Mouse (Mus musculus): ENCODE measurements around the gene Bpnt1.
"Not testable (repeated sequence)": the region's sequence is repeated elsewhere in the genome, so short reads cannot be mapped to it uniquely, and the experiment has no call there.

Gene Bpnt1

DNA sequence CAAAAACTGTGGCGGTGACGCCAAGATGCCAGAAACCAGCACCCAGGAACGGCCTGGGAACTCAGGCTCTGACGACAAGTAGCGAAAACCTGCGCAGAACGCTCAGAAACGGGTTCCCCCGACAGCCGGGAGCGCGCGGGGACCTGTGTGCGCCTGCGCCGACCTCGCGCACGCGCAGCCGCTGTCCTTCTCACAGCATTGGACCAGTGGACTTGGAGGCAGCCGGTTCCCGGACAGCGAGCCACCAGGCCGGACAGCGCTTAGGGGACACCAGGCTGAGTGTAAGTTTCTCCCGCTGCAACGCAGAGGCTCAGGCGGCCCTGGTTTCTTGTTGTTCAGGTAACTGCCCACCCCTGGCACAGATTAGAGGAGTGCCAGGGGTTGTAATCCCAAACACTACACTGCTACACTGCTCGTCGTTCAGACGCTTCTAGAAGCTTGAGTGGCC is at the start of gene Bpnt1:
Bpnt1 (plus strand) TSS at position 167 of the 448 bp plus-strand sequence.
- DNase-seq (ENCODE audit: low spot score): peak; percentile 87

DNA sequence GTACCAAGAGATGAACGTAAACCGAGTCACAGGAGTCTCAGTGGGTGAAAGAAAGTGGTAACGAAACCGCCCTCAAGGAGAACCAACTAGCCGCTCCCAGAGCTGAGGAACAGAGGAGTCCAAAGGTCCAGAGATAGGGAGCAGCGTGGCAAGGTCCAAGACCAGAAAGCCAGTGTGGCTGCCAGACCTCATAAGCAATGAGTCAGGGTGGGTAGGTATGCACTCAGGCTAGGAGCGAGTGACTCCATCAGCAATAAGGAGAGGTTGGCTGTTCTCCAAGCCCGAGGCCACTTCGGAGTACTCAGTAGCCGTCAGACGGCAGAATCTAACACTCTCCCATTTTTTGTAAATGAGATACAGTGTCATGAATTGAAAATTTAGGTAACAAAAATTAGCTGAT is 49.1 kb upstream of the Bpnt1 start:
- DNase-seq (ENCODE audit: low spot score): no peak

DNA sequence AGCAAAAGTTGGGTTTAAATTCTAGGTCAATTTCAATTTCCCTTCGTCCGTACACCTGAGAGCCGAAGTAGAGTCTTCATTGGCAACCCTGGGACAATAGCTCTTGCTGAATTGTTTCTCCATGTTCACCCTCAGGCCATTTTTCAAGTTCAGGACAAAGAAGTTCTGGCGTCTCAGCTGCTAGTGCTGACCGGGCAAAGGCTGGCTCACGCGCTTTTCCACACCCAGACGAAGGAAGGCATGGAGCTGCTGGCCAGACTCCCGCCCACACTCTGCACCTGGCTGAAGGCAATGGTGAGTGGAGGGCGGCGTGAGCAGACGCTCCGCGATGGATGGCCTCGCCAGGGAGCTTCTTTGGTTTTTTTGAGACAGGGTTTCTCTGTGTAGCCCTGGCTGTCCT is 48.7 kb upstream of the Bpnt1 start:
- no peak for DNase-seq (ENCODE audit: low spot score)

DNA sequence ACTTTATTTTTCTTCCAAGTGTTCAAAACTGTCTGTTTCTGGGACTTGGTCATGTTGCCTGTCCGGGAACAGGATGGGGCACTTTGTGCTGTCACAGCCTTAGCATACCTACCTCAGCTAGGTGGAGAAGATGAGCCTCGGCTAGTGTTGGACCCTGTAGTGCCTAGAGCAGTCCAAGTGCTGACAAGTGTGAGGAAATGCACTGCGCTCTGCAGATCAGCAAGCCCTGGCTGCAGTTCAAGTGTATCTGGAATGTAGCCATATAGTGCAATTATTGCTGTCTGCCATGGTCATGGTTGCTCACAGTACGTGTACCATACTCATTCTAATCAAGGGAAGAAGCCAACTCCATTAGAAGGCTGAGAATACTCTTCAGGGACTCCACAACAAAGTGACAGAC is 47.2 kb upstream of the Bpnt1 start:
- DNase-seq (ENCODE audit: low spot score): peak; percentile 44

GRCm38 (mm10) chr1:185285171-185285570 is 46.8 kb upstream of the Bpnt1 start:
- no peak for DNase-seq (ENCODE audit: low spot score)

DNA sequence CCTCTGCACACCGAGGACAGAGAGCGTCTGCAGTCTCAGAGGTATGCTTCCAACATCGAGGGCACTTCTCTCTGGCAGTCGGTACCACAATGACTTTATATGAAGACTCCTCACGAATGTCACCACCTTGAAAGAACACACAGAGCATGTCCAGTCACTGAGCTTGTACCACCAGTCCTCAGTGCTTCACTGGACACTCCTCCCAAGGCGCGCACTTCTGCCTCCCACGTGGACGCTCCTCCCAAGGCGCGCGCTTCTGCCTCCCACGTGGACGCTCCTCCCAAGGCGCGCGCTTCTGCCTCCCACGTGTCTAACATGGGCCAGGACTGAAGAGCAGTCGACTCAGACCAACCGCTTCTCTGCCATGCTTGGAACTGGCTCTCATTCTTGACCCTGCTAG is 44.9 kb upstream of the Bpnt1 start:
- no peak for DNase-seq (ENCODE audit: low spot score)

GRCm38 (mm10) chr1:185289231-185289630 is 42.7 kb upstream of the Bpnt1 start:
- DNase-seq (ENCODE audit: low spot score): no peak

DNA sequence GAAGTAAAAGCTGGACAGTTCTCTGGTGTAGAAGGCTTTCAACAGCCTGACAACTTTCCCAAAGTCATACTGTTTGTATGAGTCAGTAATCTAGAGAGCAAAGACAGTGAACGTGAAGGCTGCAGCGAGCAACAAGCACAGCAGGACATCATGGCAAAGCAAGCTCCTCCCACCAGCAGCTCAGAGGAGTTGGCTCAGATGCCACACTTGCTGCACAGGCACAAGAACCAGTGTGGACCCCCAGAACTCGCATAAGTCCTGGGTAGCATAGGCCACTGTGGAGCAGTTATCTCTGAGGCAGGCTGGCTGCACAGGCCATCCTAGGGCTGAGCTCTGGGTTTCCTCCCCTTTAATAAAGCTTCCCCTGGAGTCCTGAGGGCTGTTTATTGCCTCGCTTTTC is 40.6 kb upstream of the Bpnt1 start:
- no peak for DNase-seq (ENCODE audit: low spot score)

DNA sequence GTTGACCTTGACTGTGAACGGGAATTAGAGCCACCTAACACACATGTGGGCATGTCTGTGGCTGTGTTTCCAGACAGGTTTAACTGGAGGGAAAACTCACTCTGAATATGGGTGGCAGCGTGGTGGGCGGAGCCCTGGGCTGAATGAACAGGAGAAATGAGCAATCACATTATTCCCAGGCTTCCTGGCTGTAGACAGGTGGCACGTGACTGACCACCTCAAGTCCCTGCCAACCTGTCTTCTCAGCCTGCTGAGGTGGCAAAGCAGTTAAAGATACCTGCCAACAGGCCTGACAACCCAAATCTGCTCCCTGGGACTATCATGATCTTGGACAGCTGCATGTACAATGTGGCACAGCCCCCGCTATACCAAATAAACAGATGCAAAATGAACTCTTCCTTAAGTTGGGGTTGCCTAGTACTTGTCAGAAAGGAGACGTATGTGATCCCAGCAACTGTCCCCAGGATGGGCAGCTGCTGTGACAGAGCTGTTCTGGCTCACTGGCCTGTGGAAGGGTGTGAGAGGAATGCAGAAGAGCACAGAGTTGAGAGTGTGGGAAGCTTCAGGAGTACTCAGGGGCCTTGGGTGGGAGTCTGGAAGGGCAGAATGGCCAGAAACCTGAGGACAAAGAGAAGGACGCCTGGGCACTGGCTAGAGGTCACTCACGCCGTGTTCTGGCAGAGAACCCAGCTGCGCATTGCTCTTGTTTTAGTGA is 39.1 kb upstream of the Bpnt1 start:
- no peak for DNase-seq (ENCODE audit: low spot score)

DNA sequence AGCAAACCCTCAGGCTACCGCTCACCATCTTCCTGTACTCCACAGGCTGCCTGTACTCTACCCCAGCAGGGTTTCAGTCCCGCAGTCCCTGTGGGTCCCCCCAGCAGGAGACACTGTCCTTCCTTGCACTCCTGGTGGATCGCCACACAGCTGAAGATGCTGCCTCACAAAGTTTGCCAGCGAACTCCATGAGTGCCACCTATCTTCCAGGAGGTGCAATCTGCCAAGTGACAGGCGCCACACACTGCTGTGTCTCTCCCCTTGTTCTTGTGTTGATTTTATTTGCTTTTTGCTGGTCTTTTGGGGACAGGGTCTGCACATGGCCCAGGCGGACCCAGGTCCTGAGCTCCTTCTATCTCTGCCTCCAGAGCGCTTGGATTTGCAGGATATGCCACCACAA is 35.1 kb upstream of the Bpnt1 start:
- DNase-seq (ENCODE audit: low spot score): no peak

GRCm38 (mm10) chr1:185298496-185298895 is 33.5 kb upstream of the Bpnt1 start:
- DNase-seq (ENCODE audit: low spot score): no peak

DNA sequence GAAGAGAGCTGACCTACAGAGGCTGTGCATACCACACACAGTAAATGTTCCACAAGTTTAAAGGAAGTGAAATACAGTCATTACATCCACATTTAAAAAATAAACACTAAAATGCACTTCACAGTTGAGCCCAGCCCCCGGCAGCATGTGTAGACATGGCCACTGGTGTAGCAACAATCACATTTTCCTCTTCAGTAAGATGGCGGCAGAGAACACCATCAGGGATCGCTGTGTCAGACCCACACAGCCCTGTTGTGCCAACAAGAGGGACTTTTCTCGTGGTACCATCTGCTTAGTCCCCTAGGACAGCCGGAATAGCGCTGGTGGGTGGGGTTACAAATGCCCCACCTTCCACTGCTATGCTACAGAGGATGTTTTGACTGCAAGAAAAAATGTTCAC is 29.1 kb upstream of the Bpnt1 start:
- DNase-seq (ENCODE audit: low spot score): no peak

DNA sequence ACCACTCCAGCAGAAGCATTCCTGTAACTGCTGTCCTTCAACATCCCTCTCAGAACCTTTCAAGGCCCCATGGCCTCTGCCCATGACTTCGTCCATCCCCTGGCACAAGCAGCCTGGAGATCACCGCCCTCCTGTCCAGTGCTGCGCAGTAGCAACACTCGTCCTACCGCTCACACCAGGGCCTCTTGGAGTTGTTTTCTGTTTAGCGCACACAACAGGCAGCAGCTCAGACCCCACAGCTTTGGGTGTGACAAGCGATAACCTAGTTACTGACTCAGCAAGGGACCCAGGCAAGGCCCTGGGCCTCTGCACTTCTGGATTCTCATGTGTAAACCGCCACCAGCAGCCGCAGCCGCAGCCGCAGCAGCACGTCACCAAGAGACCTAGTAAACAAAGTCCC is 25.1 kb upstream of the Bpnt1 start:
- no peak for DNase-seq (ENCODE audit: low spot score)

DNA sequence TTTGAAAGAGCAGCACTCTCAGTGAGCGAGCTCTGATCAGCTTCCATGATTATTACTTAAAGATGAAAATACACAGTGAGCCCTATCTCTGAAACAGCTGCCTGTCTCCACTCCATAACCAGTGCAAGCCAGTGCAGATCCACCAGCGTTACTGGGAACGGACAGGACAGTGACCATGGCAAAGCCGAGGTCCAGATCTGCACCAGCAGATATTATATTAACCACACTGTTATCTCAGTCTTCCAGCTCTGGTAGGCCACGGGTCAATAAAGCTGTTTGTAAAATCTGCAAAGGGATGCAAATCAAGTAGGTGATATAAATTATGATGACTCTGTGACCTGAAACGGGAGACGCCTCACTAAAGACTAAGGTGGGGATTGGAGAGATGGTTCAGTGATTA is 24.3 kb upstream of the Bpnt1 start:
- no peak for DNase-seq (ENCODE audit: low spot score)

DNA sequence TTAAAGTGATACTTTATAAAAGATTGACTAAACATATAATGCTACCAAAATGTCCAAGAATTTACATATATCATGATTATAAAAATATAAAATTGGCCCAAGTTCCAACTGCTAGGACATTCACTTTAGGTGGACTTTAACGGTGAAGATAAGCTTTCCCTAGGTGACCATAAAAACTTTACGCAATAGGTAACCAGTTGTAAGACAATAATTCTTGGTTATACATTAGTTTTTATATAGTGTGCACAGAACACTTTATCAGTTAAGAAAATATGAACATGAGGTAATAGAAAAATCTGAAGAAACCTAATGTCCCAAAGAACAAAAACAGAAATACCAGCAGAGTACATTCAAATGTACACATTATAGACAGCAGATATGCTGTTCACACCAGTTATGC is 23.6 kb upstream of the Bpnt1 start:
- no peak for DNase-seq (ENCODE audit: low spot score)

- no peak for DNase-seq (ENCODE audit: low spot score)
Observed at GRCm38 (mm10) chr1:185308908-185309307, 23.0 kb upstream of the Bpnt1 start.

DNA sequence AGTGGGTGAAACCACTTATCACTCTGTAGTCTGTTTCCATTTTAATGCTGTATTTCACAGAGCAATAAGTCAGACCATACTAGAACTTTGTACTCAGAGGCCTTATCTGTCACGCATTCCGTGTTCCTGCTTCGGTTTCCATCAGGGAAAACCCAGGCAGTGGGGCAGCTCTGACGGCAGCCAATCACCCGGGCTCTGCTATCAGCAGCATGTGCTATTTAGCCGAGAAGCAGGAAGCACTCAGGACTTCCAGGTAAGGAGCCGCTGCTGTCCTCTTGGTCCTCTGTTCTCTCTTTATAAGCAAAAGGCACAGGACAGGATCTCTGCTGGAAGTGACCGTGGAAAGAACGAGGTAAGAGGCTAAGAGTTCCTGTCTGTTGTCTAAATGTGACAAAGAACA is 20.0 kb upstream of the Bpnt1 start:
- no peak for DNase-seq (ENCODE audit: low spot score)

DNA sequence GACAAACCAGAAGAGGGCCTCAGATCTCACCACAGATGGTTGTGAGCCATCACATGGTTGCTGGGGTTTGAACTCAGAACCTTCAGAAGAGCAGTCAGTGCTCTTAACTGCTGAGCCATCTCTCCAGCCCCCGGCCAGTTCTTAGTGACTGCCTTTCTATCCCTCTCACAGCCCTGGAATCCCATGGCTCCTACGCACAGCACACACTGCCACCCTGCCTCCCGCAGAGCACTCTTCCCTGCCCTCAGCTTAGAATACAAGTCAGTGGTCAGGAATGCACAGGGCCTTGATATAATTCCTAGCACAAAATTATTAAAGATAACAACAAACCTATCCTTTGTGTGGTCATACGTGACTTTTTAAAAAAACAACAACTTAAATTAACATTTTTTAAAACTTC is 17.4 kb upstream of the Bpnt1 start:
- no peak for DNase-seq (ENCODE audit: low spot score)

GRCm38 (mm10) chr1:185315846-185316568 is 15.9 kb upstream of the Bpnt1 start:
- DNase-seq (ENCODE audit: low spot score): peak; percentile 63

DNA sequence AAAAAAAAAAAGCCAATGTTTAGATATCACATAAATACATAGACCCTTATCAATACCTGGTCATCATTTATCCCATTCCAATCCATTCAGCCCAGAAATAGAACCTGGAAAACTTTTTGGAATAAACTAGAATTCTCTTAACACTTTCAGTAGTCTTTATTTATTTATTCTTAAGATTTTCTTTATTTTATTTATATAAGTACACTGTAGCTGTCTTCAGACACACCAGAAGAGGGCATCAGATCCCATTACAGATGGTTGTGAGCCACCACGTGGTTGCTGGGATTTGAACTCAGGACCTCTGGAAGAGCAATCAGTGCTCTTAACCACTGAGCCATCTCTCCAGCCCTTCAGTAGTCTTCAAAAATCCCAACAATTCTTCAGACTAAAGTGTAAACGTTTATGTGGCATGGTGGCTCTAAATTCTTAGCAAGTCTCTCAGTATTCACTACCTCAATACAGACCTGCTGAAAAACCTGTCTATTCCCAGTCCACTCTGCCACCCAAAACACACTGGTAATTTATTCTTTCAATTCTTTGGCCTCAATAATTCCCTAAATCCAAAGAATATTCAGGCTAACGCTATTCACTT is 4.1 kb upstream of the Bpnt1 start:
- DNase-seq (ENCODE audit: low spot score): not testable (repeated sequence)

DNA sequence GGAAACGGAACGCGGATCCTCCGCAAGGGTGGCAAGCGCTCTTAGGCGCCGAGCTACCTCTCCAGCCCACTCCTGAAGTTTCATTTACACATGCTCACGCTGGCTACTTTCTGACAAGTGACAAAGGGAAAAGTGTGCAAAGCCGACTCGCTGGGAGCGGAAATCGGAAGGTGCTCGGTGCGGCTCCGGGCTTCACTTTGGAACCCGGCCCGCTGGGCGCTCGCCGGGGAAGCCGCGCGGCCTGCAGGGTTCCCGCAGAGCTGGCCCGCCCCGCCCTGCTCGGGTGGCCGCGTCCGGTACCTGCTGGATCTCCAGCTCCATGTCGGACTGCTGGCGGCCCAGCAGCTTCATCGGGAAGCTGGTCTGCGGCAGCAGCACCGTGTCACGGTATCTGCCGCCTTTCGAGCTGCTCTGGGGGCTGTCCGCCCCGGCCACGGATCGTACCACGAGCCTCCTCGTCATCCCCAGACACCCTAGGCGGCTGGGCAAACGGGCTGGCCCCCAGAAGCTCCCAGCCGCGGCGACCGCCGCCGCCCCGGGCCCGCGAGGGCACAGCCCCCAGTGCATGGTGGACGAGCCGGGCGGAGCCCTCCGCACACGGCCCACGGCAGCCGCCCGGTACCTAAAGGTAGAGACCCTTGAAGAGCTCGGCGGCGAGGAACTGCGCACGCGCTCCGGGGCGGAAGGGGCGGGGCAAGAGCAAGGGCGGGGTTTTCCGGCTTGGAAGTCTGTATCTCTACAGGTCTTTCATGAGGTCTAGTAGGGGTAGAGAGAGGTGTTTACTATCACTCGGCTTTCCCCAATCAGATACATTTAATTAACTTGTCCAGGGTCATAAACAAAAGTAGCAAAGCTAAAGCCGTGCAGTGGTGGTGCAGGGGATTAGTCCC is 3.0 kb upstream of the Bpnt1 start, which contains the start of gene Iars2:
Iars2 (minus strand) TSS at position 676 of the 890 bp plus-strand sequence.
- peak; percentile 91 for DNase-seq (ENCODE audit: low spot score)

- DNase-seq (ENCODE audit: low spot score): no peak
Observed at GRCm38 (mm10) chr1:185329851-185330250, 2.1 kb upstream of the Bpnt1 start.

All from layer of hippocampus, adult 11-12 months (tissue).